In the genomic region with DNA sequence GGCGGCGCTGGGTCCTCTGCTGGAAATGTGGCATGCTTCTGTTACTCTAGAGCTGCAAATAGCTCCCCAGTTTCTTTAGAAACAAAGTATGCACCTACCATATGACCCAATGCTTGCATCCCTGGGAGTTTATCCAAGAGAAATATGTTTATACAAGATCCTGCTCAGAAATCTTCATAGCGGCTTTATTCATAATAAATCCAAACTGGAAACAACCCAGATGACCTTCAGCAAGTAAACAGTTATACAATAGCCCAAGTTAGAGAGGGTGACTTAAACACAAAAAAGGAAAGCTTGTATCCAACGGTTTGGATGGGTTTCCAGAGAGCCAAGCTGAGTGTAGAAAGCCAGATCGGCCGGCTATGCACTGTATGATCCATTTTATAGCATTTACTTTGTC, we compare ENCODE assay signal across 18 mouse cellular contexts.
"Had no signal": no experiment of that assay in that cellular context is flagged by ENCODE, and none has a peak within 500 bp of the region (broad histone marks: within the 10 kb centered on the region; RNA-seq: fewer than 3 reads in every experiment).

No protein-coding gene starts in this region.

- H3K4me3 ChIP-seq: layer of hippocampus, adult 2 months; limb, embryonic 13.5 days; liver, embryonic 15.5 days; midbrain, embryonic 10.5 days; myocyte; neural tube, embryonic 15.5 days had no signal

- ATAC-seq: inflammation-experienced regulatory T-cells, adult 6 months; intestine, postnatal 0 days; lung, postnatal 0 days had no signal

- DNase-seq: kidney, adult 8-10 months; kidney, postnatal 10 days; kidney, postnatal 4 days; lung, postnatal 4 days; midbrain, embryonic 14.5 days; right cerebral cortex, adult 18-20 months; right cerebral cortex, postnatal 4 days; thymus, postnatal 36 days had no signal

- H3K4me2 ChIP-seq: limb, embryonic 13.5 days; liver, embryonic 11.5 days; liver, embryonic 15.5 days; neural tube, embryonic 15.5 days had no signal

- H3K27ac ChIP-seq: layer of hippocampus, adult 2 months; limb, embryonic 13.5 days; liver, embryonic 15.5 days; midbrain, embryonic 10.5 days; neural tube, embryonic 15.5 days had no signal

- H3K9ac ChIP-seq: limb, embryonic 13.5 days; liver, embryonic 15.5 days; neural tube, embryonic 15.5 days had no signal

- H3K4me1 ChIP-seq: limb, embryonic 13.5 days; liver, embryonic 15.5 days; midbrain, embryonic 10.5 days; neural tube, embryonic 15.5 days had no signal

- H3K27me3 ChIP-seq: limb, embryonic 13.5 days; liver, embryonic 15.5 days; neural tube, embryonic 15.5 days had no signal

- H3K9me3 ChIP-seq: limb, embryonic 13.5 days; liver, embryonic 15.5 days; midbrain, embryonic 10.5 days; neural tube, embryonic 15.5 days had no signal
